Mouse (Mus musculus) lung, postnatal 0 days (tissue): Measurements from ENCODE around the gene Tbx15. TPM values are rescaled to one million over a fixed set of nuclear protein-coding genes. Genes with fewer than 3 reads are reported as not detected.

Source experiments
- ATAC-seq: fragments of 200-750 bp; cut with Nextera tagmentation; 2 replicates; pipeline ENCODE4 v1.8.0; 2017; ENCODE audit warnings: moderate library complexity
- DNase-seq: peaks from one replicate; pipeline ENCODE4 v3.0.0-alpha.2; 2016; ENCODE audit warnings: low spot score
- H3K27ac ChIP-seq: fragments of 300-500 bp; sonication (generic); 2 replicates; pipeline ENCODE4 v1.5.1; 2014; ENCODE audit warnings: antibody characterized with exemption, mild to moderate bottlenecking, low read length, mixed read lengths
- H3K27me3 ChIP-seq: fragments of 300-500 bp; sonication (generic); replicated peaks from 2 replicates; pipeline ENCODE4 v1.6.1; 2014; ENCODE audit warnings: low read length, mixed read lengths; ENCODE audit not compliant: insufficient read depth
- H3K36me3 ChIP-seq: fragments of 300-500 bp; sonication (generic); 2 replicates; pipeline ENCODE4 v1.6.1; 2014; ENCODE audit warnings: low read length, mixed read lengths; ENCODE audit not compliant: insufficient read depth
- H3K4me1 ChIP-seq: fragments of 300-500 bp; sonication (generic); 2 replicates; pipeline ENCODE4 v1.6.1; 2014; ENCODE audit warnings: antibody characterized with exemption, low read depth, low read length, mixed read lengths; ENCODE audit not compliant: insufficient read depth
- H3K4me2 ChIP-seq: fragments of 300-500 bp; sonication (generic); replicated peaks from 2 replicates; pipeline ENCODE4 v1.6.1; 2014; ENCODE audit warnings: low read depth, mild to moderate bottlenecking, low read length, moderate library complexity, mixed read lengths
- H3K4me3 ChIP-seq: fragments of 300-500 bp; sonication (generic); 2 replicates; pipeline ENCODE4 v1.5.1; 2014; ENCODE audit warnings: low read depth, low read length
- H3K9ac ChIP-seq: fragments of 300-500 bp; sonication (generic); replicated peaks from 2 replicates; pipeline ENCODE4 v1.6.1; 2014; ENCODE audit warnings: low read depth, mild to moderate bottlenecking
- H3K9me3 ChIP-seq: fragments of 300-500 bp; sonication (generic); 2 replicates; pipeline ENCODE4 v1.6.1; 2016; ENCODE audit warnings: low read length, mixed read lengths
- CTCF ChIP-seq: IDR thresholded peaks from 2 replicates; pipeline ENCODE4 v1.5.1; 2016; ENCODE audit warnings: antibody characterized with exemption, mild to moderate bottlenecking
- EP300 ChIP-seq: IDR thresholded peaks from 2 replicates; pipeline ENCODE4 v1.6.1; 2016; ENCODE audit warnings: antibody characterized with exemption, mild to moderate bottlenecking, control low read depth
- WGBS: fragments of 180-500 bp; shearing (Covaris S2); extraction: QIAGEN DNeasy Blood & Tissue Kit; methylation state at CpG from one replicate; pipeline ENCODE4 v1.1.7; 2014; 5-methylcytosine and 5-hydroxymethylcytosine counted together
- microRNA-seq: library from miRNA; unstranded; fragments of <30 nt; microRNA quantifications from one replicate; pipeline ENCODE4, GENCODE M21; 2016
- polyA plus RNA-seq: library from polyadenylated mRNA; unstranded; fragments of >200 nt; fragmentation: Nextera tagmentation; extraction: Ambion mirVana; gene quantifications from 2 replicates; pipeline ENCODE4 v1.2.1, GENCODE M21; 2015

Gene Tbx15
- polyA plus RNA-seq, 1 experiment from 2014 or later: 0.04 TPM

GRCm38 (mm10) chr3:99338756-99339155 is 98.6 kb downstream of the Tbx15 start:
- WGBS: 62% methylated on average over 1 of the region's 1 CpGs
- H3K9ac ChIP-seq: no peak overlapping the region

DNA sequence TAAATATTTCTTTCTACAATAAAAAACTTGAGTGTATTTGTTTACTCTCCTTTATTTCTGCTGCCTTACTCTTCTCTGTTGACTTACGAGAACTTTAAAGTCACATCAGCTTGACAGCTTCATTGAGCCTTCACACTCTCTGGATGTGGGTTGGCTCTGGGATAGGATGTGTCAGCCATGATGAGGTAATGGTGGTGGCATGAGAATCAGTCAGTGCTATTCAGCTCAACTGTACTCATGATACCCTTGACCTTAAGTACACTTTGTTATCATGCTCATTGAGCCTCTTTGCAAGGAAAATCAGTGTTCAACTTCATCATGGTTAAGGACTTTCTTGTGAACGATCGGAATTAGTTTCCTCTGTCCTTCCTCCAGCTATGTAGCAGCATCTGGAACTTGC is 99.8 kb downstream of the Tbx15 start:
- DNase-seq: no peak
- Histone ChIP-seq H3K9me3 (no peaks in the 10 kb centered on the region), H3K27me3 (no peaks in the 10 kb centered on the region), H3K4me1 (no peaks in the 10 kb centered on the region), H3K4me3 (no peak overlapping the region), H3K9ac (no peak overlapping the region), H3K4me2 (no peak overlapping the region), H3K36me3 (no peaks in the 10 kb centered on the region), H3K27ac (no peak overlapping the region)
- WGBS: 65% methylated on average over 3 of the region's 3 CpGs
- no peak for ATAC-seq
- no peak for TF ChIP-seq CTCF
- no peak for TF ChIP-seq EP300

More at GRCm38 (mm10) chr3:99338756-99339155, 98.6 kb downstream of the Tbx15 start:
- no peak for ATAC-seq
- no peaks in the 10 kb centered on the region for H3K9me3 ChIP-seq
- H3K4me1 ChIP-seq: no peaks in the 10 kb centered on the region
- no peaks in the 10 kb centered on the region for H3K36me3 ChIP-seq
- TF ChIP-seq EP300 (no peak), CTCF (no peak)
- no peak overlapping the region for H3K27ac ChIP-seq
- DNase-seq: no peak
- H3K4me3 ChIP-seq: no peak overlapping the region
- no peak overlapping the region for H3K4me2 ChIP-seq
- no peaks in the 10 kb centered on the region for H3K27me3 ChIP-seq

GRCm38 (mm10) chr3:99379616-99380250 is 139.6 kb downstream of the Tbx15 start:
- ATAC-seq: no peak
- WGBS: 77% methylated on average over 2 of the region's 2 CpGs
- Histone ChIP-seq H3K9ac (no peak overlapping the region), H3K27ac (no peak overlapping the region), H3K9me3 (no peaks in the 10 kb centered on the region), H3K27me3 (no peaks in the 10 kb centered on the region), H3K36me3 (no peaks in the 10 kb centered on the region), H3K4me3 (no peak overlapping the region), H3K4me1 (no peaks in the 10 kb centered on the region), H3K4me2 (no peak overlapping the region)
- no peak for DNase-seq
- no peak for TF ChIP-seq CTCF
- no peak for TF ChIP-seq EP300

GRCm38 (mm10) chr3:99387127-99387526 is 146.9 kb downstream of the Tbx15 start:
- Histone ChIP-seq H3K9me3 (no peaks in the 10 kb centered on the region), H3K27ac (no peak overlapping the region), H3K4me3 (no peak overlapping the region), H3K27me3 (no peaks in the 10 kb centered on the region), H3K9ac (no peak overlapping the region), H3K36me3 (no peaks in the 10 kb centered on the region), H3K4me1 (no peaks in the 10 kb centered on the region), H3K4me2 (no peak overlapping the region)
- TF ChIP-seq EP300: no peak
- TF ChIP-seq CTCF: no peak
- ATAC-seq (no peak), DNase-seq (no peak)
- WGBS: 30% methylated on average over 3 of the region's 4 CpGs

Small RNA genes within 50 kb of the gene (microRNA-seq; reads per million reads assigned to microRNA genes)
- not detected for gene Mir6481

Other genes with a start within 250 kb of the Tbx15 start
- gene Wars2, start 99.3 kb upstream of the Tbx15 start, polyA plus RNA-seq: 4.2 and 4.6 TPM in 2 replicates